Mouse (Mus musculus) G1E (cell line): ENCODE measurements around the gene Shank3. TPM values are rescaled to one million over a fixed set of nuclear protein-coding genes. Genes with fewer than 3 reads are reported as not detected.

Experiments used
- ATAC-seq: 2 replicates; pipeline ENCODE4 v1.8.0; 2016; ENCODE audit warnings: mild to moderate bottlenecking; ENCODE audit not compliant: insufficient number of reproducible peaks, poor library complexity, low FRiP score, severe bottlenecking; ENCODE audit errors: extremely low read depth
- DNase-seq: peaks from one replicate; pipeline ENCODE4 v3.0.0; 2012; ENCODE audit warnings: low spot score
- H3K27me3 ChIP-seq: 2 replicates; pipeline ENCODE4 v1.6.1; 2012; ENCODE audit warnings: mild to moderate bottlenecking, low read length, inconsistent platforms; ENCODE audit not compliant: insufficient read depth
- H3K36me3 ChIP-seq: replicated peaks from 2 replicates; pipeline ENCODE3; 2012; ENCODE audit warnings: mild to moderate bottlenecking, inconsistent platforms
- H3K4me1 ChIP-seq: 2 replicates; pipeline ENCODE4 v1.6.1; 2012; ENCODE audit warnings: low read depth, low read length, inconsistent platforms, mixed read lengths; ENCODE audit not compliant: insufficient read depth
- H3K4me3 ChIP-seq: 2 replicates; pipeline ENCODE4 v1.5.1; 2012; ENCODE audit warnings: low read depth, mild to moderate bottlenecking, inconsistent platforms, low read length, moderate library complexity, mixed read lengths
- H3K9me3 ChIP-seq: replicated peaks from 2 replicates; pipeline ENCODE4 v1.6.1; 2012; ENCODE audit warnings: inconsistent platforms
- CTCF ChIP-seq: IDR thresholded peaks from 2 replicates; pipeline ENCODE4 v1.5.1; 2012; ENCODE audit warnings: low read depth, low read length, inconsistent platforms, mixed read lengths
- GATA1 ChIP-seq: IDR thresholded peaks from 2 replicates; pipeline ENCODE4 v1.6.1; 2012; ENCODE audit warnings: borderline replicate concordance, low read length, inconsistent platforms, mixed read lengths
- GATA2 ChIP-seq: IDR thresholded peaks from 2 replicates; pipeline ENCODE4 v1.6.1; 2012; ENCODE audit warnings: low read depth, low read length, inconsistent platforms, borderline replicate concordance
- POLR2AphosphoS5 ChIP-seq: IDR thresholded peaks from 2 replicates; pipeline ENCODE4 v1.6.1; 2012; ENCODE audit warnings: low read depth, low read length, inconsistent platforms; ENCODE audit not compliant: insufficient replicate concordance
- TAL1 ChIP-seq: conservative IDR thresholded peaks from 2 replicates; pipeline ENCODE4 v1.6.1; 2012; ENCODE audit warnings: low read depth, low read length, inconsistent platforms, mixed read lengths
- polyA plus RNA-seq: library from polyadenylated mRNA; stranded (reverse); fragments of >175 nt; gene quantifications from 2 replicates; pipeline ENCODE4 v1.2.3, GENCODE M21; 2012
- total RNA-seq, 2 experiments: library from RNA; stranded (forward) in 1 of 2; stranded (reverse) in 1 of 2; fragments of 200-1000 nt in 1 of 2; fragments of >200 nt in 1 of 2; fragmentation: Nextera tagmentation in 1 of 2; gene quantifications; 2 replicates each; pipeline ENCODE4 v1.2.3; 2014 to 2017

The Shank3 gene
- total and polyA plus RNA-seq, 3 experiments = 0.40 to 0.55 TPM; not detected in 1

DNA sequence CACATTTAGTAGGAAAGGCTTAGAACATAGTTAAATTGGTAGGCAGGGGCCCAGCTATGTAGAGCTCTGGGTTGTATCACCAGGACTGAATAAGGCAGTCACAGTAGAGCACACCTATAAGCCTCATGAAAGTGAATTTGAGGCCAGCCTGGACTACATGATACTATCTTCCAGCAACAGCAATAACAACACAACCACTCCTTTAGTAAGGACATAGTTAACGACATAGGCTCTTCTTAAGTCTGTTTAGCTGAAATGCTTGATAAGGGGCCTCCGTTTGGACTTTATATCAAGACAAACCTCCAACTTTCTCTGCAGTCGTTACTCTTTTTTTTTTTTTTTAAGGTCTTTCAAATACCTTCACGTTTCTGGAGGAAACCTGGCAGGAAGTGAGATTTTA lies 13.3 kb downstream of the Shank3 start:
- H3K9me3 ChIP-seq = no peaks in the 10 kb centered on the region
- no peaks in the 10 kb centered on the region for H3K27me3 ChIP-seq
- no peak for TF ChIP-seq POLR2AphosphoS5
- no peak for TF ChIP-seq GATA1
- TF ChIP-seq TAL1 = no peak
- no peak for TF ChIP-seq CTCF
- no peak for TF ChIP-seq GATA2
- ATAC-seq = no peak
- 0 out of 2 replicates have a peak, but pooled peaks cover 3% of the 10 kb centered on the region for H3K4me1 ChIP-seq
- no peaks in the 10 kb centered on the region for H3K36me3 ChIP-seq
- DNase-seq = no peak
- no peak overlapping the region for H3K4me3 ChIP-seq

DNA sequence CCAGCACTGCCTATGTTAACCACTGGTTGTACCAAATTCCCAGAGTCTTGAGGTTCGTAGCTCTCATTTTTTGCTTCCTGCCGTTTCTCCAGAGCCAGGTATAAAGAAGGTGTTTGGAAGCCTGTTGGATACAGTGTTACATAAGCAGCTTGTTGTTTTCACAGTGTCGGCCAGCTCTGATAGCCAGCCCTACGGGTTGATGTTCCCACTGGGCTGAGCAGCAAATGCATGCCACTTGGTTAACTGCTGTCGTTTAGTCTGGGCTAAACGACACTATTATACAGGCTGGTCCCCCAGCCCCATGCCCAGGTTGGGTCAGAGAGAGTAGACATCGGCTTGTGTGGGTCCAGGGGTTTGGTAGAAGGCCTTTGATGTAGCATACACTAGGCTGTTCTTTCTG lies 22.5 kb downstream of the Shank3 start:
- no peak for DNase-seq
- no peak for ATAC-seq
- H3K9me3 ChIP-seq = peaks cover 13% of the 10 kb centered on the region; the same call in 1 of the 2 replicates
- TF ChIP-seq POLR2AphosphoS5 (no peak), GATA2 (no peak), CTCF (no peak), GATA1 (no peak), TAL1 (no peak)
- no peaks in the 10 kb centered on the region; the same call in 1 of the 2 replicates for H3K27me3 ChIP-seq
- no peaks in the 10 kb centered on the region for H3K4me1 ChIP-seq
- H3K4me3 ChIP-seq = no peak overlapping the region
- H3K36me3 ChIP-seq = no peaks in the 10 kb centered on the region

DNA sequence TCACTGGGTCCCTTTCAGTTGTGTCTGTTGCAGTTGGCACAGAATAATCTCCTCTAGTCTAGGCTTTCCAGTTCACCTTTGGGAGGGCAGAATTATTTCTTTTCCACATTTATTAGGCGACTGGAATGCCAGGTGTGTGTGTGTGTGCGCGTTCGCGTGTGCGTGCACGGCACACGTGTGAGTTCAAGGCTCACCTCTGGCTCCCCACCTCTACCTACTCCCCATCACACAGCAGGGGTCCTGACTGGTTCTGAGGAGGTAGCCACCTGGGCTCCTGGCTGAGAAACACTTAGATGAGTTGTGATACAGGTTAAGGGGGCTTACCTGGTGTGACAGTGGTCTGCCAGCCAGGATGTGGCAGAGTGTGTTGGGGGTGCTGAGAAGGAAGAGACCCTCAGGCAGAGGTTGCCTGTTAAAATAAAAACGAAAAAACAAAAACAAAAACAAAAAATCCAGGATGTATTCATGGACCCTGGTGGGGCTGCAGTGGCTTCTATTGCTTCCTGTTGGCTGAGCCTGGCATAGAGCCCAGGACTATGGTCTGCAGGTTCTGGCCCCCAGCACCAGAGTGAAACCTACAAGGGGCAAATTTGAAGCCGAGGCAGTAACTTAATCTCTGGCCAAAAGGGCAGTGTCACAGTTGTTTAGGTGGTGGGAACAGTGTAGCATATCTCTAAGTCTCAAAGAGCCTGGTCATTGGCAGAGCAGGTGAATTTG lies 23.3 kb downstream of the Shank3 start:
- no peaks in the 10 kb centered on the region for H3K4me1 ChIP-seq
- no peak for TF ChIP-seq TAL1
- no peak for TF ChIP-seq POLR2AphosphoS5
- no peak for TF ChIP-seq CTCF
- TF ChIP-seq GATA1 = no peak
- TF ChIP-seq GATA2 = no peak
- no peaks in the 10 kb centered on the region; the same call in 1 of the 2 replicates for H3K27me3 ChIP-seq
- DNase-seq = no peak
- no peak for ATAC-seq
- H3K36me3 ChIP-seq = no peaks in the 10 kb centered on the region
- H3K9me3 ChIP-seq = peaks cover 13% of the 10 kb centered on the region; the same call in 1 of the 2 replicates
- H3K4me3 ChIP-seq = no peak overlapping the region

DNA sequence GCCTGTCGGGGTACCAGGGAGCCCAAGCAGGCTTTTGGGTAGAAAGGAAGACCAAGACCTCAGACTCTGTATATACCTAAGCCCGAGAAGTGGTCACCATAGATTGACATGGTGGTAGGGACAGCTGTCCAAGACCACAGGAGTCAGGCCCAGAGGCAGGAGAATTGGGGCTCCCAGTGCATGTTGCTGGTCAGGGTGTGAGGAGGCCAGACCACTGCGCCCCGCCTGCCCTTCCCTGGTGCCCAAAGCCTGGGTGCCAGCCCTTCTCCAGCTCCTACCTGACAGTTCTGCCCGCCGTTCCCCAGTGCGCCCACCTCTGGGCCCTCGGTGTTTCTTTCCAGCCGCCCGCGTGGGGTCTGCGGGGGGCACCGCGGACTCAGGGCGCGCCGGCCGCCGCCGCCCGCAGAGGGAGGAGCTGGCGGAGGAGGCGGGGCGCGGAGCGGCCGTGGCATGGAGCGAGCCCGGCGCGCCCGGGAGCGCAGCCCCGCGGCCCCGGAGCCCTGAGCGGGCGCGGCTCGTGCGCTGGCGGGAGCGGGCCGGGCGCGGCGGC lies 23.9 kb downstream of the Shank3 start:
- H3K36me3 ChIP-seq = no peaks in the 10 kb centered on the region
- no peaks in the 10 kb centered on the region; the same call in 1 of the 2 replicates for H3K27me3 ChIP-seq
- H3K9me3 ChIP-seq = peaks cover 13% of the 10 kb centered on the region; the same call in 1 of the 2 replicates
- no peak for TF ChIP-seq TAL1
- TF ChIP-seq POLR2AphosphoS5 = no peak
- no peak for TF ChIP-seq GATA1
- TF ChIP-seq GATA2 = no peak
- TF ChIP-seq CTCF = no peak
- H3K4me3 ChIP-seq = no peak overlapping the region
- ATAC-seq (no peak), DNase-seq (no peak)
- H3K4me1 ChIP-seq = no peaks in the 10 kb centered on the region

DNA sequence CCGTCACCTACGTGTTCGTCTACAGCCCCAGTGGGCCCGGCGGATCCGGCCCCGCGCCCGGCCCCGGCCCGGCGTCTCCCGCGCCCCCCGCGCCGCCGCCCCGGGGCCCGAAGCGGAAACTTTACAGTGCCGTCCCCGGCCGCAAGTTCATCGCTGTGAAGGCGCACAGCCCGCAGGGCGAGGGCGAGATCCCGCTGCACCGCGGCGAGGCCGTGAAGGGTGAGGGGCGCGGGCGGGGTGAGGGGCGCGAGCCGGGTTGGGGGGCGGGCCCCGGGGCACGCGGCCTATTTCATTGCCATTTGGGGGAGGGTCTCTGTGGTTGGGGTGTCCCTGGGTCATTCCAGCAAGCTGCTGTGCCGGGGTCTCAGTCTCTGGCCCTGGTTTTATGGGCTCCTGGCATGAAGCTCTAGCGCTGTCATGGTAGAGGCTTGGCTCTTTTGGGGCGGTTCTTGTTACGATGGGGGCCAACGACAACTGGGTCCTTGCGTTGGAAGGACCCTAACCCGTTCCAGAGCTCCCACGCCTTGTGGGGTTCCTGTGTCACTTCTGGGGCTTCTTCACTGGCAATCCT lies 24.7 kb downstream of the Shank3 start:
- no peaks in the 10 kb centered on the region for H3K4me1 ChIP-seq
- no peak for TF ChIP-seq CTCF
- no peak for TF ChIP-seq TAL1
- TF ChIP-seq GATA2 = no peak
- TF ChIP-seq GATA1 = no peak
- TF ChIP-seq POLR2AphosphoS5 = no peak
- no peak for DNase-seq
- no peaks in the 10 kb centered on the region; the same call in 1 of the 2 replicates for H3K27me3 ChIP-seq
- no peak for ATAC-seq
- peaks cover 13% of the 10 kb centered on the region; the same call in 1 of the 2 replicates for H3K9me3 ChIP-seq
- no peak overlapping the region for H3K4me3 ChIP-seq
- H3K36me3 ChIP-seq = no peaks in the 10 kb centered on the region
